Mouse (Mus musculus) liver (tissue): ENCODE data around the gene Olfr262.
"Not testable (repeated sequence)": the region's sequence is repeated elsewhere in the genome, so short reads cannot be mapped to it uniquely, and the experiment has no call there.

Experiments used
- DNase-seq: peaks from one replicate; pipeline ENCODE4 v3.0.0-alpha.2; 2020; ENCODE audit warnings: mixed read lengths

The Olfr262 gene

DNA sequence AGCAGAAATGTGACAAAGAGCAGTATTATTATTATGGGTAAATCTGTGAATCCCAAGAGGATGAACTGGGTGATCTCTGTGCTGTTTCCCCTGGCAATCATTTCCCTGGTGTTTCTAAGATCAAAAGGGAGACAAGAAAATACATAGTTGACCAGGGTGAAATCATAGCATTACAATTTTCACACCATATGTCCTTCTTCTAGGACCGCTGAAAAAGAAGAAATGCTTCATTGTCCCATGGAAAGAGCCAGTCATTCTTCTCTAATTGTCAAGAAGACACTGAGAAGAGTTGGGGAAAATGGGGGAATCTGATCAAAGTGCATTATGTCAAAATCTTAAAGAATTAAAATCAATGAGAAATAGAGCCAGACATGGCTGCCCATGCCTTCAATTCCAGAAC lies at the start of gene Olfr262:
Olfr262 (minus strand) TSS at position 101 of the 400 bp plus-strand sequence.
- DNase-seq: no peak

DNA sequence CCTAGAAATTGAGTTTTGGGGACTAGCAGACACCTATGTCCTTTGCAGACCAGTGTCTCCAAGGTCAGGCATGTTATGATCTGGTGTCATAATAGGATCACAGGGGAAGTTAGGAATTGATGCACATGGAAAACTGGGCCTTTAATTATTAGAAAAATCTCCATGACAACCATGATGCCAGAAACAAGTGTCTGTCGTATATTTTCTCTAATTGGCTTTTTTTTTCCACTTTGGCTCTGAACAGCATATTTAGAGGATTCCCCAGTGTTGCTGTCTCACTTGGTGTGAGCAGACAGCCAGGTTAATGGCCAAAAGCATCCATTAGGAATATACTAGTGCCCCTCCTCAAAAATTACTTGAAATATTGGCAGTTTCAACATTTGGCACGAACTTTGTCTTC lies 38.1 kb upstream of the Olfr262 start, which contains the start of gene Olfr1434:
Olfr1434 (plus strand) TSS at position 301 of the 400 bp plus-strand sequence.
- DNase-seq: no peak

DNA sequence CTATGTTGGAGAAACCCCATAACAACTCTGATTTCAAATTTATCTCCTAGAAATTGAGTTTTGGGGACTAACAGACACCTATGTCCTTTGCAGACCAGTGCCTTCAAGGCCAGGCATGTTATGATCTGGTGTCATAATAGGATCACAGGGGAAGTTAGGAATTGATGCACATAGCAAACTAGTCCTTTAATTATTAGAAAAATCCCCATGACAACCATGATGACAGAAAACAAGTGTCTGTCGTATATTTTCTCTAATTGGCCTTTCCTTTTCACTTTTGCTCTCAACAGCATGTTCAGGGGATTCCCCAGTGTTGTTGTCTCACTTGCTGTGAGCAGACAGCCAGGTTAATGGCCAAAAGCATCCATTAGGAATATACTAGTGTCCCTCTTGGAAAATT lies 19.3 kb upstream of the Olfr262 start, which contains the start of gene Olfr235:
Olfr235 (plus strand) TSS at position 301 of the 400 bp plus-strand sequence.
- no peak for DNase-seq

DNA sequence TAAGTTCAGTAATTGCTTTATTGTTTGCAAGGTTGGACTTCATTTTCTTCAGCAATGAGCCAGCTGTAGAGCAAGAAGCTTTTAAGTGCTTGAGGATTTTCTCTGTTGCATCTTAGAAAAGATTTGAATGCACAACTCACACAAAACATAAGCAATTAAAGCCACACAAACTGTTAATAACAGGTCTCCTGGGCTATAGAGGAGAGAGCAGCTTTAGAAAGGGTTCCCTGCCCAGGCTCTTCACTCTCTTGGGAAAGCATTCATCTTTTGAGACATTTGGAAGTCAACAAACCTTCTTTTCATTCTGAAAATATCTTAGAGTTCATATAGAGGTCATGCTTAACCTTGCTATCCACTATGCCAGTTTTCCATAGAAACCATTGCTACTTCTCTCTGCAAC lies 9.0 kb downstream of the Olfr262 start, which contains the start of gene Olfr1432:
Olfr1432 (minus strand) TSS at position 101 of the 400 bp plus-strand sequence.
- DNase-seq: not testable (repeated sequence)

DNA sequence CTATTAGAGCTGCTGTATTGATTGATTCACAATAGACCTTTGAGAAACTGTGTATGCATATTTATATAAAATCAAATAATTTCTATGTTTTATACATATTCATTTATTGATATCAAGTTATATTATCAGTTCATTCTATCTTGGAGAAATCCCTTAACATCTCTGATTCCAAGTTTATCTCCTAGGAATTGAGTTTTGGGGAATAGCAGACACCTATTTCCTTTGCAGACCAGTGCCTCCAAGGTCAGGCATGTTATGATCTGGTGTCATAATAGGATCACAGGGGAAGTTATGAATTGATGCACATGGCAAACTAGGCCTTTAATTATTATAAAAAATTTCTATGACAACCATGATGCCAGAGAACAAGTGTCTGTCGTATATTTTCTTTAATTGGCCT lies 41.1 kb downstream of the Olfr262 start, which contains the start of gene Olfr1431:
Olfr1431 (plus strand) TSS at position 301 of the 400 bp plus-strand sequence.
- DNase-seq: no peak

DNA sequence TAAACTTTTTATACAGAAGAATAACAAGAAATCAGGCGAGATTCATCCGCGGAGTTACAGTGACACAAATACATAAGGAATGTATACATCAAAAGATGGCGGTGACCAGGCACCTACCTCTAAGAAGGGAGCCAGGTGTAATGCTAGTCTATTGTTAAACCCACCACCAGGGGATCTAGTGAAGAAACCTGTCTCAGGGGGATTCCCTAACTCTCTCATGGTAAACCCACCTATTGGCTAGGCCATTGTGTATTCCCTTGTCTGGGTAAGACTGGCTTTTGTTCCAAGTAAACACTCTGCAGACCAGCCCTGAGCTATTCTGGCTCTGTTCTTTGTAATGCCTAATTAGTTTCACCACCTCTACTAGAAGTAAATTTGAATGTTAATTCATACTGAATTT lies 42.4 kb downstream of the Olfr262 start:
- not testable (repeated sequence) for DNase-seq
